Comparison of ENCODE assay signal across 8 mouse cellular contexts in the genomic region with DNA sequence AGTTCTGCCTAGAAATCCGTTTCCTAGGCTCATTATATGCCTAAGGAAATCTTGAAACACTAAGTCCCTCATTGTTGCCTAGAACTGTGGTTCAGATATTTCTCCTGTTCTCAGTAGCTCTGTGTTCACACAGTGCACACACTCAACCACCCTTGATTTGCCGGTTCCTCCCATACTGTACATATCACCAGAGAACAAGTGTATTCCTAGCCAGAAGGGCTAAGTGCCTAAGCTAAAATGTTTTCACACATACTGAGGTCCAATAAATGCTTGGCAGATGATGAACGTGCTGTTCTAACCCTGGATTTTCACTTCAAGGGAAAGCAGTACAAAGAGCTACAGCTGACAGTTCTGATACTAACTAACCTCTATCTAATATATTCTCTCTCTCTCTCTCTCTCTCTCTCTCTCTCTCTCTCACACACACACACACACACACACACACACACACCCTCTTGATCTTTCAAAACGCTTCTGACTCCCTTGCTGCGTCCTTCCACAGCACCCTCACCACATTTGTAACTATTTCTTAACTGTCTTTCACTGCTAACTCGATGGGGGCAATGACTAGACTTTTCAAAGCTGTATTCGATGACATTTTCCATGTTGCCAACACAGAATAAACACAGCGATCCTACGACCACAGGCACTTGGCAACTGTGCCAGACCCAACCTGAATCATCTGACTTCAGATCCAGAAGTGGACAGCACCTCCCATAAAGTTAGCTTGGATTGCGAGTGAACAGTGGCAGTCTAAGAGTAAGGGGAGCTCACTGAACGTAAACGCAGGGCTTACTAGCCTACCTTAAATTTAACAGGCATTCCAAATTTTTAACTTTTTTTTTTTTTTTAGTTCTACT. TPM values are rescaled to one million over a fixed set of nuclear protein-coding genes. Genes with fewer than 3 reads are reported as not detected.
DNase-seq lines count a peak whose midpoint lies in the region; ATAC-seq and TF ChIP-seq lines count a peak whose summit lies in the region.

No protein-coding gene starts in this region.

- no peak for TF ChIP-seq CTCF in gastrocnemius, adult 2 months (IDR thresholded peaks at IDR 0.05)

- H3K9me3 ChIP-seq in heart, embryonic 15.5 days (replicated peaks): no peaks in the 10 kb centered on the region
- no peaks in the 10 kb centered on the region for H3K9me3 ChIP-seq in limb, embryonic 10.5 days (replicated peaks)
- no peaks in the 10 kb centered on the region for H3K9me3 ChIP-seq in midbrain, embryonic 11.5 days (ENCODE audit: control insufficient read depth, low read length)

- no peaks in the 10 kb centered on the region for H3K27me3 ChIP-seq in heart, embryonic 15.5 days
- H3K27me3 ChIP-seq in limb, embryonic 10.5 days (ENCODE audit: low read depth, poor library complexity, severe bottlenecking): no peaks in the 10 kb centered on the region
- no peaks in the 10 kb centered on the region for H3K27me3 ChIP-seq in midbrain, embryonic 11.5 days (ENCODE audit: control insufficient read depth, insufficient read depth, low read length)

- intact Hi-C loops in gastrocnemius, adult 2 months (cut with DNase I): no loop called here

- H3K4me1 ChIP-seq in heart, embryonic 15.5 days (replicated peaks): peaks cover 45% of the 10 kb centered on the region
- H3K4me1 ChIP-seq in limb, embryonic 10.5 days: peaks cover 19% of the 10 kb centered on the region
- H3K4me1 ChIP-seq in midbrain, embryonic 11.5 days (ENCODE audit: control insufficient read depth, insufficient read depth, low read length): peaks cover 16% of the 10 kb centered on the region

- 18% methylated on average over 12 of the region's 12 CpGs for WGBS in heart, embryonic 15.5 days
- 54% methylated on average over 12 of the region's 12 CpGs for WGBS in limb, embryonic 10.5 days
- 52% methylated on average over 12 of the region's 12 CpGs for WGBS in midbrain, embryonic 11.5 days

- peak overlapping the region; percentile 96 for H3K4me3 ChIP-seq in gastrocnemius, adult 2 months
- peak overlapping the region; percentile 74 for H3K4me3 ChIP-seq in heart, embryonic 15.5 days
- peak overlapping the region; percentile 85 for H3K4me3 ChIP-seq in limb, embryonic 10.5 days
- peak overlapping the region; percentile 79 for H3K4me3 ChIP-seq in midbrain, embryonic 11.5 days (ENCODE audit: low read depth, low read length)

- H3K4me2 ChIP-seq in heart, embryonic 15.5 days: peak overlapping the region; percentile 87
- H3K4me2 ChIP-seq in midbrain, embryonic 11.5 days: peak overlapping the region; percentile 46

- peak overlapping the region; percentile 100 for H3K27ac ChIP-seq in gastrocnemius, adult 2 months
- H3K27ac ChIP-seq in heart, embryonic 15.5 days: peak overlapping the region; percentile 100
- no peak overlapping the region for H3K27ac ChIP-seq in limb, embryonic 10.5 days
- H3K27ac ChIP-seq in midbrain, embryonic 11.5 days (ENCODE audit: low read depth, low read length): no peak overlapping the region

- H3K9ac ChIP-seq in heart, embryonic 15.5 days: peak overlapping the region; percentile 78
- peak overlapping the region; percentile 85 for H3K9ac ChIP-seq in midbrain, embryonic 11.5 days (ENCODE audit: low read length)

- DNase-seq in gastrocnemius, adult 2 months: no peak
- no peak for DNase-seq in gastrocnemius, postnatal 10 days
- peak; percentile 52 to 53 for DNase-seq in adrenal gland, postnatal 36 days
- no peak for DNase-seq in limb, embryonic 10.5 days (ENCODE audit: low spot score)
- DNase-seq in midbrain, embryonic 11.5 days (ENCODE audit: low spot score, missing footprints): no peak
- no peak for DNase-seq in frontal cortex, postnatal 10 days (ENCODE audit: low spot score in 2 of 2)

- no peak for ATAC-seq in heart, embryonic 15.5 days (replicated peaks; ENCODE audit: insufficient number of reproducible peaks, insufficient read depth, low FRiP score, low read depth)
- no peak for ATAC-seq in midbrain, embryonic 11.5 days (ENCODE audit: low FRiP score)
- ATAC-seq in megakaryocyte-erythroid progenitor cell, adult 5-6 weeks (replicated peaks; ENCODE audit: low FRiP score, low TSS enrichment, poor library complexity, severe bottlenecking): no peak

- H3K36me3 ChIP-seq in heart, embryonic 15.5 days: no peaks in the 10 kb centered on the region
- H3K36me3 ChIP-seq in limb, embryonic 10.5 days: no peaks in the 10 kb centered on the region
- H3K36me3 ChIP-seq in midbrain, embryonic 11.5 days (ENCODE audit: control insufficient read depth, insufficient read depth, low read length): no peaks in the 10 kb centered on the region

RNA-seq across cellular contexts. Expression of a gene that starts 1.1 kb away (rescaled TPM):
- 10 to 100 TPM; 17.4 to 25.5 TPM for total RNA-seq in gastrocnemius, adult 2 months (2021)
- 10 to 100 TPM; 46.1 to 64.2 TPM for total RNA-seq in gastrocnemius, postnatal 10 days (2021)
- 100 to 1,000 TPM; 139 to 163 TPM for total RNA-seq in adrenal gland, postnatal 36 days (2021)
- 41.4 and 51.0 TPM in 2 replicates for polyA plus RNA-seq in heart, embryonic 15.5 days (2015; fragmentation: Nextera tagmentation; extraction: Ambion mirVana)
- 45.3 and 46.5 TPM in 2 replicates for polyA plus RNA-seq in limb, embryonic 10.5 days (2016; fragmentation: Nextera tagmentation; extraction: Ambion mirVana)
- polyA plus RNA-seq in midbrain, embryonic 11.5 days (2014; fragmentation: Nextera tagmentation; extraction: Ambion mirVana): 69.7 and 74.4 TPM in 2 replicates
- 50.7 and 56.5 TPM in 2 replicates for total RNA-seq in megakaryocyte-erythroid progenitor cell, adult 5-6 weeks (2014; fragmentation: Nextera tagmentation)
- 80.5 and 95.8 TPM in 2 replicates for total RNA-seq in megakaryocyte-erythroid progenitor cell, adult 5-6 weeks (2017)

RNA-seq across cellular contexts. Expression of a gene that starts 48.7 kb away (rescaled TPM):
- 10 to 100 TPM in 1 of 2 experiments, 1 to 10 TPM in 1; 9.1 to 13.6 TPM for total RNA-seq in gastrocnemius, adult 2 months (2021)
- total RNA-seq in gastrocnemius, postnatal 10 days (2021): 10 to 100 TPM; 21.2 to 24.6 TPM
- total RNA-seq in adrenal gland, postnatal 36 days (2021): 10 to 100 TPM; 65.3 to 82.9 TPM
- polyA plus RNA-seq in heart, embryonic 15.5 days (2015; fragmentation: Nextera tagmentation; extraction: Ambion mirVana): 57.9 and 80.6 TPM in 2 replicates
- 45.4 and 55.3 TPM in 2 replicates for polyA plus RNA-seq in limb, embryonic 10.5 days (2016; fragmentation: Nextera tagmentation; extraction: Ambion mirVana)
- polyA plus RNA-seq in midbrain, embryonic 11.5 days (2014; fragmentation: Nextera tagmentation; extraction: Ambion mirVana): 62.7 and 63.7 TPM in 2 replicates
- 24.5 and 25.1 TPM in 2 replicates for total RNA-seq in megakaryocyte-erythroid progenitor cell, adult 5-6 weeks (2014; fragmentation: Nextera tagmentation)
- total RNA-seq in megakaryocyte-erythroid progenitor cell, adult 5-6 weeks (2017): 30.1 and 37.8 TPM in 2 replicates

Comparison
In these comparisons a context has a peak if more than half of its experiments do, and no peak if none do; other contexts are left out.
1. DNase-seq: peak in adrenal gland, postnatal 36 days (2 of 2); none in gastrocnemius, adult 2 months (single experiment), gastrocnemius, postnatal 10 days (single experiment), limb, embryonic 10.5 days (single experiment), midbrain, embryonic 11.5 days (single experiment) and frontal cortex, postnatal 10 days (0 of 2).
2. H3K27ac ChIP-seq: peak in gastrocnemius, adult 2 months (single experiment) and heart, embryonic 15.5 days (single experiment); none in limb, embryonic 10.5 days (single experiment) and midbrain, embryonic 11.5 days (single experiment).
3. Peak in every context shown above with its lines, with median percentiles within 50 percentile points of each other: H3K4me3 ChIP-seq.